Mouse (Mus musculus): ENCODE data around the gene Pum1. TPM values are rescaled to one million over a fixed set of nuclear protein-coding genes. Genes with fewer than 3 reads are reported as not detected.
"Not testable (repeated sequence)": the region's sequence is repeated elsewhere in the genome, so short reads cannot be mapped to it uniquely, and the experiment has no call there.

Pum1 gene
- polyA plus RNA-seq, 1 experiment from 2014 or later = 91.0 TPM

DNA sequence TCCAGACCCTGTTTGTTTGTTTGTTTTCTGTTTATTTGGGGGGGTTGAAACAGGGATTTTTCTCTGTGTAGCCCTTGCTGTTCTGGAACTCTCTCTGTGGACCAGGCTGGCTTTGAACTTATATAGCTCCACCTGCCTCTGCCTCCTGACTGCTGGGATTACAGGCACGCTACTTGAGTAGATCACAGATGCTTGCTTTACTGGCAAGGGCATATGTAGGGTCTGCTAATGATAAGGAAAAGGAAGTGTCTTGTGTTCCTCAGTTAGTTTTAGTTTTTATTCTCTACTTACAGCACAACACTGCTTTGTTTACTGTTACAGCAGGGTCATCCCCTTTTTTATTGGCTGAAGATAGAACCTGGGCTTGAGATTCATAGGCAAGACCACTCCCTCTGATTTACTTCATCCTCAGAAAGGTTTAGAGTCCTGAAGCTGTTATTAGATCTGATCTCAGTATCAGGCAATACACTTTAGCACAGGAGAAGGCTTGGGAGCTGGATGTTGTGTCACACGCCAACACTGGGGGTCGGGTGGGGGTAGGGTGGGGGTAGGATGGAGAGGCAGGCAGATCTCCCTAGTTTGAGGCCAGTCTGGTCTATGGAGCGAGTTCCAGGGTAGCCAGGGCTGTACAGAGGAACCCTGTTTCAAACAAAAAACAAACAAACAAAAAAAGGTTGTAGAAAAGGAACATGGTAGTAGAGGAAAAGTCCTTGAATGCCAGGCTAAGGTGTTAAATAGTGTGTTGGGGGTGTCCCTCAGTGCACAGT, 8.1 kb downstream of the Pum1 start:
- 95% methylated on average over 4 of the region's 4 CpGs for WGBS
- Histone ChIP-seq H3K9ac (no peak overlapping the region), H3K9me3 (no peaks in the 10 kb centered on the region)

GRCm38 (mm10) chr4:130672161-130672560, 9.0 kb downstream of the Pum1 start:
- ATAC-seq (ENCODE audit: low FRiP score, low read depth) = no peak
- Histone ChIP-seq H3K4me3 (no peak overlapping the region), H3K4me2 (no peak overlapping the region), H3K9ac (no peak overlapping the region), H3K36me3 (peaks cover 32% of the 10 kb centered on the region), H3K4me1 (replicated peaks) (peaks cover 34% of the 10 kb centered on the region), H3K9me3 (no peaks in the 10 kb centered on the region), H3K27me3 (no peaks in the 10 kb centered on the region), H3K27ac (replicated peaks) (no peak overlapping the region)

More for the DNA sequence above, 8.1 kb downstream of the Pum1 start:
- no peak for ATAC-seq (ENCODE audit: low FRiP score, low read depth)
- no peak overlapping the region for H3K4me2 ChIP-seq
- H3K4me3 ChIP-seq = no peak overlapping the region
- no peak overlapping the region for H3K27ac ChIP-seq (replicated peaks)
- peaks cover 39% of the 10 kb centered on the region for H3K4me1 ChIP-seq (replicated peaks)
- H3K36me3 ChIP-seq = peaks cover 32% of the 10 kb centered on the region
- no peaks in the 10 kb centered on the region for H3K27me3 ChIP-seq

DNA sequence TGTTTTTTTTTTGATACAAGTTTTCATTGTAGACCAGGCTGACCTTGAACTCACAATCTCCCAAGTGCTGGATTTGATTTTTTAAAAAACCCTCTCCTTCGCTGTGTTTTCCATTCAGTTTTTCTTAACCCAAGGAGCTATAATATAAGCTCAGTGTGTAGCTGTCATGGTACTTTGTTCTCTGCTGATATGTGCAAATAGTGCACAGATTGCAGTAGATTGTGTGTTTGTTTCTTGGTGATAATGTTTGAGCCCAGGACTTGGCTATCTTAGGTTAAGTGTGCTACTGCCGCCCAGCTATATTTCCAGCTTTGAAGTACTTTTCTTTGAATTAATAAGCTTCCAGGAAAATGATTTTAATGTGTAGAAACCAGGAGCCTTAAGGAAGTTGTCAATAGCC, 13.6 kb downstream of the Pum1 start:
- peaks cover 5% of the 10 kb centered on the region for H3K4me1 ChIP-seq (replicated peaks)
- no peak overlapping the region for H3K27ac ChIP-seq (replicated peaks)
- no peak overlapping the region for H3K9ac ChIP-seq
- H3K27me3 ChIP-seq = no peaks in the 10 kb centered on the region
- ATAC-seq (ENCODE audit: low FRiP score, low read depth) = no peak
- H3K4me3 ChIP-seq = no peak overlapping the region
- no peaks in the 10 kb centered on the region for H3K9me3 ChIP-seq
- 94% methylated on average over 2 of the region's 2 CpGs for WGBS
- H3K36me3 ChIP-seq = peaks cover 21% of the 10 kb centered on the region
- H3K4me2 ChIP-seq = no peak overlapping the region

DNA sequence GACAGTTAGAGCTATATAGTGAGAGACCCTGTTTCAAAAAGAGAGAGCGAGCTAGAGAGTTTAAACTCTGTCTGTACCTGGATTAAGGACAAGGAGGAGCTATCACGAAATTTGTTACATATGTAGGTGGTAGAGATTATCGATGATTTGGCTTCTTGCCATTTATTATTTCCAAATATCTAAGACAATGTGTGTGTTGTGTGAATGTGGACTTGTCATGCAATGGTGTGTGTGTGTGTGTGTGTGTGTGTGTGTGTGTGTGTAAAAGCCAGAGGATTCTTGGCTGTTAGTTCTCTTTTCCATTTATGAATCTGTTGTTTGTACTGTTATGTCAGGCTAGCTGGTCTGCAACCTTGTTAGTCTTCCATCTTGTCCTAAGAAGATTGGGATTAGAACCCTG, 15.0 kb downstream of the Pum1 start:
- WGBS = 97% methylated on average over 3 of the region's 3 CpGs

GRCm38 (mm10) chr4:130680676-130681075, 17.6 kb downstream of the Pum1 start:
- Histone ChIP-seq H3K4me1 (replicated peaks) (peaks cover 3% of the 10 kb centered on the region; the same call in 1 of the 2 replicates), H3K27ac (replicated peaks) (no peak overlapping the region), H3K4me2 (no peak overlapping the region), H3K27me3 (no peaks in the 10 kb centered on the region), H3K4me3 (no peak overlapping the region), H3K36me3 (0 out of 2 replicates have a peak, but pooled peaks cover 3% of the 10 kb centered on the region), H3K9ac (no peak overlapping the region), H3K9me3 (no peaks in the 10 kb centered on the region)
- ATAC-seq (ENCODE audit: low FRiP score, low read depth) = no peak
- 95% methylated on average over 6 of the region's 6 CpGs for WGBS

More for the DNA sequence above, 15.0 kb downstream of the Pum1 start:
- no peak overlapping the region for H3K4me2 ChIP-seq
- ATAC-seq (ENCODE audit: low FRiP score, low read depth) = no peak
- H3K27me3 ChIP-seq = no peaks in the 10 kb centered on the region
- no peak overlapping the region for H3K4me3 ChIP-seq
- H3K4me1 ChIP-seq (replicated peaks) = peaks cover 3% of the 10 kb centered on the region; the same call in 1 of the 2 replicates
- H3K27ac ChIP-seq (replicated peaks) = no peak overlapping the region
- no peak overlapping the region for H3K9ac ChIP-seq
- no peaks in the 10 kb centered on the region for H3K9me3 ChIP-seq
- H3K36me3 ChIP-seq = peaks cover 10% of the 10 kb centered on the region

GRCm38 (mm10) chr4:130683051-130683450, 19.9 kb downstream of the Pum1 start:
- H3K27ac ChIP-seq (replicated peaks); H3K9ac ChIP-seq; ATAC-seq (ENCODE audit: low FRiP score, low read depth); H3K4me2 ChIP-seq; H3K9me3 ChIP-seq; H3K36me3 ChIP-seq; H3K4me3 ChIP-seq; H3K4me1 ChIP-seq (replicated peaks); H3K27me3 ChIP-seq: not testable (repeated sequence)
- 98% methylated on average over 4 of the region's 5 CpGs for WGBS

DNA sequence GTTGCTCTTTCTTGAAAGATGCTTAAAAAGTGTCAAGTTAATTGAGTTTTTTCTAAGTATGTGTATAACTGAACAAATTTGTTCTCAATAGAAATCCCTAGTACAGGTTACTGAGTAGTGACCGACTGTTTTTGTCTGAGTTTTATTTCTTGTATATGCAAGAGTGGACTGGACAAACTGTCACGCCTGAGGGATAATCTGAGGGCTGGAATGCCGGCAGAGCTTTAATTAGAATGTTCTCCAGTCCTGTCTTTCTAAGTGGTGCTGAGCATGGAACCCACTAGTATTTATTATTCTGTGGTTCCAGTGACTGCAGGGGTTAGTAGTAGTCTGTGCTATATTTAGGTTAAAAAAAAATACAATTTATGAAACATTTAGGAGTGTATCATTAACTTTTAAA, 30.8 kb downstream of the Pum1 start:
- WGBS = 75% methylated on average over 3 of the region's 3 CpGs
- Histone ChIP-seq H3K9ac (no peak overlapping the region), H3K4me3 (no peak overlapping the region), H3K9me3 (no peaks in the 10 kb centered on the region), H3K27ac (replicated peaks) (no peak overlapping the region), H3K36me3 (no peaks in the 10 kb centered on the region), H3K4me1 (replicated peaks) (peaks cover 10% of the 10 kb centered on the region; the same call in 1 of the 2 replicates), H3K27me3 (no peaks in the 10 kb centered on the region), H3K4me2 (no peak overlapping the region)
- no peak for ATAC-seq (ENCODE audit: low FRiP score, low read depth)

- 0 out of 2 replicates have a peak, but pooled peaks cover 2% of the 10 kb centered on the region for H3K36me3 ChIP-seq
- ATAC-seq (ENCODE audit: low FRiP score, low read depth) = no peak
- H3K27me3 ChIP-seq = no peaks in the 10 kb centered on the region
- no peak overlapping the region for H3K27ac ChIP-seq (replicated peaks)
- no peaks in the 10 kb centered on the region for H3K9me3 ChIP-seq
- 98% methylated on average over 3 of the region's 3 CpGs for WGBS
- peaks cover 13% of the 10 kb centered on the region; the same call in 1 of the 2 replicates for H3K4me1 ChIP-seq (replicated peaks)
- no peak overlapping the region for H3K9ac ChIP-seq
- H3K4me3 ChIP-seq = no peak overlapping the region
- no peak overlapping the region for H3K4me2 ChIP-seq
Observed at GRCm38 (mm10) chr4:130694982-130695381, 31.9 kb downstream of the Pum1 start.

DNA sequence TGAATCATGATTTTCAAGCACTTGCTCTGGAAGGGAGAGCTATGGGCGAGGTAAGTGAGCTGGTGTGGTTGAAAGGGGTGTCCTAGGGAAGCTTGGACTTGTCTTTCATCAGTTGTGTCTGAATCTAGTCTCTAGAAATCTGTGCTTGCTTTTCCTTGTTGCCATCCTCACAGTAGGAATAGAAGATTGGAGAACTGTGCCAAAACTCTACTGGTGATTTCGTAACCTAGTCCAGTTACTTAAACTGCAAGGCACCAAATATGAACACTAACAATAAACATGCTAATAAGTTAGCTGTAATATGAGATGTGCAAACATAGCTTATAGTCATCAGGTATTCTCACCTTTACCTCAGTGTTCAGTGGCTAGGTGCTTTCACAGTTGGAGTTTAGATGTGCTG, 37.9 kb downstream of the Pum1 start:
- WGBS = 84% methylated on average over 2 of the region's 2 CpGs
- no peak overlapping the region for H3K4me2 ChIP-seq
- no peaks in the 10 kb centered on the region for H3K9me3 ChIP-seq
- no peak overlapping the region for H3K9ac ChIP-seq
- ATAC-seq (ENCODE audit: low FRiP score, low read depth) = no peak
- H3K36me3 ChIP-seq = peaks cover 12% of the 10 kb centered on the region
- no peaks in the 10 kb centered on the region for H3K27me3 ChIP-seq
- H3K4me1 ChIP-seq (replicated peaks) = peaks cover 8% of the 10 kb centered on the region; the same call in 1 of the 2 replicates
- no peak overlapping the region for H3K4me3 ChIP-seq
- no peak overlapping the region for H3K27ac ChIP-seq (replicated peaks)

DNA sequence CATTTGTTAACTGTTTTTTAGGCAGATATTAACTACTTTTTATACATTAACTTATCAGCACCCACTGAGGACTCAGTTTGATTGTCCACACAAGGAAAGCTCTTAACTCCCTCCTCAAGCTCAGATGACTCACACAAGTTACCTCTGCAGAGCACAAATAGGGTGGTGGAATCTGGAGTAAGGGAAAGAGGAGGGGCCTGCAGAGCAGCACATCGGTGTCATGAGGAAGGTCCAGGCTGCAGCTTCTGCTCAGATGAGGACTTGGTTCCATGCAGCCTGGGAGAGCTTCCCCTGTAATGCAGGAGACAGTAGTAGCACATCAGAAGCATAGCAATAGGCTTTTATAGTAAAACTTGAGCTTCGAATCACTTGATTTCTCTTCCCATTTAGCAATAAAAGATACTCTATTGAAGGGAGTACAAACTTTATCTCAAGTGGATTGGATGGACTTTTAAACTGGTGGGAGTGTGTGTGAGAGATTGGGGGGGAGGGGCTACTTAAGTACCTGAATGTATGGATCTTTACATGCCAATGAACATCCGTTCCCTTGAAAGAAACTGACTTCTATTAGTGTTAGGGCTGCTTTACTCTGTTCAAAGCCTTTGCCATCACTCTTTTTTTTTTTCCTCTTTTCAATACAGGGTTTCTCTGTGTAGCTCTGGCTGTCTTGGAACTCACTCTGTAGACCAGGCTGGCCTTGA, 39.9 kb downstream of the Pum1 start:
- no peaks in the 10 kb centered on the region for H3K27me3 ChIP-seq
- H3K4me1 ChIP-seq (replicated peaks) = peaks cover 15% of the 10 kb centered on the region; the same call in 1 of the 2 replicates
- 97% methylated on average over 3 of the region's 3 CpGs for WGBS
- no peak overlapping the region for H3K27ac ChIP-seq (replicated peaks)
- peaks cover 12% of the 10 kb centered on the region for H3K36me3 ChIP-seq
- H3K9me3 ChIP-seq = no peaks in the 10 kb centered on the region
- ATAC-seq (ENCODE audit: low FRiP score, low read depth) = no peak
- no peak overlapping the region for H3K9ac ChIP-seq
- no peak overlapping the region for H3K4me3 ChIP-seq
- H3K4me2 ChIP-seq = no peak overlapping the region

DNA sequence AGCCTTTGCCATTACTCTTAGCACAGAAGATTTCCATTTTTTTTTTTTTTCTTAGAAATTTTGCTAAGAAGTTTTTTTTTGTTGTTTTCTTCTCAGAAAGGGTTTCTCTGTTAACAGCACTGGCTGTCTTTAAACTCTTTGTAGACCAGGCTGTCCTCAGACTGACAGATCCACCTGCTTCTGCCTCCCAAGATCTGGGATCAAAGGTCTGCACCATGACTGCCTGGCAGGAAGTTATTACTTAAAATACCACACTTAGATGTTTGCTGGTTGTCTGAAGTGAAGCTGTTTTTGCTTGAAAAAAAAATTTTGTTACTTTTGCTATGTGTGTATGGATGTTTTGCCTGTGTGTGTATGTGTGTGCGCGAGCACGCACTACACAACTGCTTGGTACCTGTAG, 40.5 kb downstream of the Pum1 start:
- H3K4me2 ChIP-seq = no peak overlapping the region
- peaks cover 20% of the 10 kb centered on the region; the same call in 1 of the 2 replicates for H3K4me1 ChIP-seq (replicated peaks)
- H3K9ac ChIP-seq = no peak overlapping the region
- peaks cover 12% of the 10 kb centered on the region for H3K36me3 ChIP-seq
- H3K4me3 ChIP-seq = no peak overlapping the region
- no peak for ATAC-seq (ENCODE audit: low FRiP score, low read depth)
- H3K27me3 ChIP-seq = no peaks in the 10 kb centered on the region
- no peak overlapping the region for H3K27ac ChIP-seq (replicated peaks)
- WGBS = 100% methylated on average over 3 of the region's 3 CpGs
- no peaks in the 10 kb centered on the region for H3K9me3 ChIP-seq

DNA sequence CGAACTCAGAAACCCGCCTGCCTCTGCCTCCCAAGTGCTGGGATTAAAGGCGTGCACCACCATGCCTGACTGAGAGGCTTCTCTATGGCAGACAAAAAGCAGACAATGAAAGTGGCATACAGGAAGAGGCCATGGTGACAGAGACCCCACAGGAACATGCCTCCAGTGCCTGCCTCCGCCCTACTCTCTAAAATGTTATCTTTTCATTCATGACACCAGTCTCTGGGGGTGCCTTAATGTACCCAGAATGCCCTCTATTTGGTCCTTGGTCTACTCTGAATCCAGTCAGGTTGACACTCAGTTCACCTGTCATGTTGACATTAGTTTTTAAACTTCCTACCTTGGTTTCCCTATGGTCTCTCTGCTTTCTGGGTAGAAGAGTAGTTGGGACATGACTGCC, 41.5 kb downstream of the Pum1 start:
- Histone ChIP-seq H3K4me3 (no peak overlapping the region), H3K27ac (replicated peaks) (no peak overlapping the region)
- no peak for ATAC-seq (ENCODE audit: low FRiP score, low read depth)

More for the DNA sequence above, 41.5 kb downstream of the Pum1 start:
- no peaks in the 10 kb centered on the region for H3K9me3 ChIP-seq
- WGBS = 96% methylated on average over 4 of the region's 4 CpGs
- no peak overlapping the region for H3K4me2 ChIP-seq
- H3K36me3 ChIP-seq = peaks cover 12% of the 10 kb centered on the region
- no peak overlapping the region for H3K9ac ChIP-seq
- H3K27me3 ChIP-seq = no peaks in the 10 kb centered on the region
- peaks cover 23% of the 10 kb centered on the region; the same call in 1 of the 2 replicates for H3K4me1 ChIP-seq (replicated peaks)
